Mouse (Mus musculus) 3T3-L1 (cell line): ENCODE data around the gene Ip6k3.
A peak's percentile ranks its signal among the peaks of the same experiment; 100 is the strongest.

Experiments
- DNase-seq: peaks from one replicate; pipeline ENCODE4 v3.0.0-alpha.2; 2015; ENCODE audit warnings: low read depth, low spot score

Gene Ip6k3

GRCm38 (mm10) chr17:27123103-27123502 lies 44.5 kb downstream of the Ip6k3 start:
- no peak for DNase-seq

- DNase-seq: no peak
Observed at GRCm38 (mm10) chr17:27122701-27123100, 44.9 kb downstream of the Ip6k3 start.

DNA sequence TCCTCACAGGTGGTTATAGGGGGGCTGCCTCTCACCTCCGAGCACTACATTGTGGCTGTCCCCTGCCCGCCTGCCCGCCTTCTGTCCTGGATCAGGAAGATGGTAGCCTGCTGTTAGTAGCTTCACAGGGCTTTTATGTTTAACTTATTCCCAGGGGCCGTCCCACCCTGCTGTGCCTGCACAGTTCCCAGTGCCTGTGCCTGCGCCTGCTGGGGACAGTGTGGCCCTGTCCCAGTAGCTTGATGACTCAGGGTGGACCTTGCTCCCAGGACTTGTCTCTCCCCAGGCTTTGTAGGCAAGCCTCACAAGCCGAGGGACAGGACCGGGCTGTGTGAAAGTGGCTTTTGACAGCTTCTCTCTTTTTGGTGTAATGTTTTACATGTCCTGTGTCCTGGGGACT lies 45.8 kb downstream of the Ip6k3 start:
- no peak for DNase-seq

DNA sequence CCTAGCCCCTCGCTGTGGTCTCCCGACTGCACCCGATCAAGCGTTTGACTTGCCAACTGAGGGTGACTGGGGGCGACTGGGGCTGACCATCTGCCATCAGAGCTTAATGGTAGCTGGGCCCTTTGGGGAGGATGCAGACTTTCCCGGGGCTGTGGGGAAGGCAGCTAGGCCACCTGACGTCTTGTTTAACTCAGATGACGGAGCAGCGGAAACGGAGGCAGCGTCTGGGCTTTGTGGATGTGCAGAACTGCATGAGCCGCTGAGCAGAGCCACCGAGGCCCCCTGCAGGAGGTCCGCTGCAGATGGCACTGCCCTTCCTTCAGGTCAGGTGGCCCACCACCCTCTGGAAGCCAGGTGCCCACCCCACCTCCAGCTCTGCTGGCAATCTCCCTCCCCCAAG lies 46.3 kb downstream of the Ip6k3 start:
- DNase-seq: no peak

DNA sequence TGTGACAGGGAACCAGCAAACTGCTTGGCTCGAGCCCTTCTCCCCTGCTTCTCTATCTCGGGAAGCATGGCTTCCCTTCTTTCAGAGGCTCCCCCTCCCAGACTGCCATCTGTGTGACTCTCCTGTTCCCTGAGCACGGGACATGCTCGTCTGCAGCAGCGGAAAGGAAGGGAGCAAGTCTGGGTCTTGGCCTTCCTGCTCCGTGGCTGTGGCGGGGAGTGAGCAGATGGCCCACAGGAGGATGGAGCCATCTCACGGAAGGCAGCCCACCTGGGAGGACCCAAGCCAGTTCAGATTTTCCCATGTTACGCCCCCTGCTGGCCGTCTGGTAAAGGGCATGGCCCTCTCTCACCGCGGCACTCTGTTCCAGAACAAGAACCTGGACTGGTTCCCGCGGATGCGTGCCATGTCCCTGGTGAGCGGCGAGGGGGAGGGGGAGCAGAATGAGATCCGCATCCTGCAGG lies 47.0 kb downstream of the Ip6k3 start:
- DNase-seq: peak; percentile 43

DNA sequence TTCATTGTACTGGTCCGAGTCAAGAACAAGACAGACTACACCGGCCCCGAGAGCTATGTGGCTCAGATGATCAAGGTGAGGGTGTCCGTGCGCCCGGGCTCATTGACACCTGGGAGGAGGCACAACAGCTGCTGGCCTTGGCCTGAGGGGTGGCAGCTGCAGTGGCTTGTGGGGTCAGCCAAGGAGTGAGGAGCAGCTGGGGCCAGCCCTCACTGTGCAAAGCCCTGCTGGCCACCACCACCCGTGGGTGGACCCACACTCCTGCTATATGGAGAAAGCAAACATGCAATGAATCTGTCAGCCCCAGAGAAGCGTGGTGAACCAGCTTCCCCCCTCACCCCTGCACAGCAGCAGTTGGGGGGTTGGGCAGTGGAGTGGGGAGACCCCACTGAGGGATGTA lies 47.6 kb downstream of the Ip6k3 start:
- DNase-seq: no peak

- DNase-seq: no peak
Observed at GRCm38 (mm10) chr17:27119540-27119895, 48.1 kb downstream of the Ip6k3 start.

- no peak for DNase-seq
Observed at GRCm38 (mm10) chr17:27118676-27119539, 48.7 kb downstream of the Ip6k3 start.

DNA sequence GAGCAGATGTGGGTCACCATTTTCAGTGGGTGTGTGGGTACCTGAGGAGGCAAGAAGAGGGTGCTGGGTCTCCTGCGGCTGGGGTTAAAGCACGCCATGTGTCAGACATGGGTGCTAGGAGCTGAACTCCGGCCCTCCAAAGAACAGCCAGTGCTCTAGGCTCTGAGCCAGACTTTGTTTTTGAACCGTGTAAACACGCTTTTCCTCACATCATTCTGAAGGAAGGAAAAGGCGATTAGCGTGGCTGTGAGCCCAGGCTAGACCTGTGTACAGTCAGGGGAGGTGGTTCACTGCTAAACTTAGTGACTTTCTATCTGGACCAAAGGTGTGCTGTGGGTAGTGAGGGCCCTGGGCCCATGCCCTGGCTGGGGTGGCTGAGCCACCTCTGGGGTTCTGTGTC lies 57.5 kb downstream of the Ip6k3 start:
- no peak for DNase-seq

- no peak for DNase-seq
Observed at GRCm38 (mm10) chr17:27107936-27108335, 59.7 kb downstream of the Ip6k3 start.

DNA sequence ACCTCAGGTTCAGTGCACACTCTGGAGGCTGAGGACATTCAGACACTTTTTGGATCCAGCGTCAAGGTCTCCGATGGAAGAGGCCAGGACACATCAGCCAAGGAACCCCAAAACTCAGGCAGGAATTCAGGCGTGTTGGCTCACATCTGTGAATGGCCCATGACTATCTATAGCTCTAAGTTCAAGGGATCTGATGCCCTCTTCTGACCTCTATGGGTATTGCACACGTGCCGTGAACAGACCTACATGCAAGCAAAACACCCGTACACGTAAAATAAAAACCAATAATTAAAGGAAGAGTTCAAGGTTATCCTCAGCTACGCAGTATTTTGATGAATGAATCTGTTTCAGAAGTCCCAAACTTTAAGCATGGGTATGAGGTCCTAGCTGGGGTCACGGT lies 60.9 kb downstream of the Ip6k3 start:
- DNase-seq: peak; percentile 74

DNA sequence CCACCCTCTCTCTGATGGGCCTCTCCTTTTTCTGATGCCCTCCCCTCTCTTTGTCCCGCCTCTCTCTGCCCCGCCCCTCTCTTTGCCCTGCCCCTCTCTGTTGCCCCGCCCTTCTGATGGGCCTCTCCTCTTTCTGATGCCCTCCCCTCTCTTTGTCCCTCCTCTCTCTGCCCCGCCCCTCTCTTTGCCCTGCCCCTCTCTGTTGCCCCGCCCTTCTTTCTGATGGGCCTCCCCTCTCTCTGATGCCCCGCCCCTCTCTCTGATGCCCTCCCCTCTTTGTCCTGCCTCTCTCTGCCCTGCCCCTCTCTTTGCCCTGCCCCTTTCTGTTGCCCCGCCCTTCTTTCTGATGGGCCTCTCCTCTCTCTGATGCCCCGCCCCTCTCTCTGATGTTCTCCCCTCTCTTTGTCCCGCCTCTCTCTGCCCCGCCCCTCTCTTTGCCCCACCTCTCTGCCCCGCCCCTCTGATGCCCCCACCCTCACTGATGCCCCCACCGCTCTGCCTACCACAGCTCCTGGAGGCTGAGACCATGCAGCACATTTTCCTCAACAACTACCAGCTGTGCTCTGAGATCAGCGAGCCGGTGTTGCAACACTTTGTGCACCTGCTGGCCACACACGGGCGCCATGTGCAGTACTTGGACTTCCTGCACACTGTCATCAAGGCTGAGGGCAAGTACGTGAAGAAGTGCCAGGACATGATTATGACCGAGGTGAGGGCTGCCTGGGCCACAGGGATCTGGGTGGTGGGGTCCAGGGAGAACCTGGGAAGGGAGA lies 61.7 kb downstream of the Ip6k3 start:
- DNase-seq: peak; percentile 25

DNA sequence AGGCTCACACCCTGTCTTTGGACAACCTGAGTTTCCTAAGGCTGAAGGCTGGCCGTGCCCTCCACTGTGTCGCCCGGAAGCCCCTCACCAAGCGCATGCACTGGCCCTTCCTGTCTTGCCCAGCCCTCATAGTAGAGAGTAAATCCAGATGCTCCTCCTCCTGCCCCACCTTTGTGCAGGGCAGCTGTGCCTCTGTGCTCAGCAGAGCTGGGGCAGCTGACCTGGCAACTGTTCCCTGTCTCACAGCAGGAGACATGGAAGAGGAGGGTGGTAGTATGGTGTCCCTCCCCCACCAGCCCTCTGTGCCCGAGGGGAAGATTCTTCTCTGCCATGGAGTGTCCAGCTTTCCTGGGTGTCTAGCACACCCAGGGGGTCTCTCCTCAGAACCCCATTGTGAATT lies 65.9 kb downstream of the Ip6k3 start:
- no peak for DNase-seq

- peak; percentile 51 for DNase-seq
Observed at GRCm38 (mm10) chr17:27095690-27096089, 71.9 kb downstream of the Ip6k3 start.
